Mouse (Mus musculus) stomach, postnatal 0 days (tissue): ENCODE results near the gene Catsperz. TPM values are rescaled to one million over a fixed set of nuclear protein-coding genes. Genes with fewer than 3 reads are reported as not detected.

ENCODE experiments used
- ATAC-seq: fragments of 200-750 bp; cut with Nextera tagmentation; 2 replicates; pipeline ENCODE4 v1.8.0; 2017; ENCODE audit not compliant: low FRiP score, low TSS enrichment
- DNase-seq: peaks from one replicate; pipeline ENCODE4 v3.0.0-alpha.2; 2016; ENCODE audit warnings: low spot score
- H3K27ac ChIP-seq: fragments of 300-500 bp; sonication (generic); replicated peaks from 2 replicates; pipeline ENCODE4 v1.5.1; 2014; ENCODE audit warnings: mild to moderate bottlenecking, control low read depth
- H3K27me3 ChIP-seq: fragments of 300-500 bp; sonication (generic); 2 replicates; pipeline ENCODE4 v1.6.1; 2014; ENCODE audit warnings: low read length; ENCODE audit not compliant: control insufficient read depth, insufficient read depth
- H3K36me3 ChIP-seq: fragments of 300-500 bp; sonication (generic); 2 replicates; pipeline ENCODE4 v1.6.1; 2014; ENCODE audit warnings: low read length, mixed read lengths; ENCODE audit not compliant: control insufficient read depth, insufficient read depth
- H3K4me1 ChIP-seq: fragments of 300-500 bp; sonication (generic); replicated peaks from 2 replicates; pipeline ENCODE4 v1.6.1; 2014; ENCODE audit warnings: antibody characterized with exemption; ENCODE audit not compliant: control insufficient read depth, insufficient read depth
- H3K4me2 ChIP-seq: fragments of 300-500 bp; sonication (generic); replicated peaks from 2 replicates; pipeline ENCODE4 v1.6.1; 2014; ENCODE audit warnings: low read depth, mild to moderate bottlenecking, control low read depth, moderate library complexity
- H3K4me3 ChIP-seq: fragments of 300-500 bp; sonication (generic); 2 replicates; pipeline ENCODE4 v1.5.1; 2014; ENCODE audit warnings: low read depth, low read length, control low read depth
- H3K9ac ChIP-seq: fragments of 300-500 bp; sonication (generic); 2 replicates; pipeline ENCODE4 v1.6.1; 2014; ENCODE audit warnings: mild to moderate bottlenecking, low read length, control low read depth, mixed read lengths
- H3K9me3 ChIP-seq: fragments of 300-500 bp; sonication (generic); 2 replicates; pipeline ENCODE4 v1.6.1; 2016; ENCODE audit warnings: low read length; ENCODE audit not compliant: control insufficient read depth
- CTCF ChIP-seq: IDR thresholded peaks from 2 replicates; pipeline ENCODE4 v1.5.1; 2016; ENCODE audit warnings: antibody characterized with exemption, low read depth, mild to moderate bottlenecking, moderate library complexity
- EP300 ChIP-seq: optimal IDR thresholded peaks from 2 replicates; pipeline ENCODE3; 2016; ENCODE audit warnings: antibody characterized with exemption
- WGBS: fragments of 180-500 bp; shearing (Covaris S2); extraction: QIAGEN DNeasy Blood & Tissue Kit; methylation state at CpG from one replicate; pipeline ENCODE4 v1.1.7; 2014; 5-methylcytosine and 5-hydroxymethylcytosine counted together
- polyA plus RNA-seq: library from polyadenylated mRNA; unstranded; fragments of >200 nt; fragmentation: Nextera tagmentation; extraction: Ambion mirVana; gene quantifications from 2 replicates; pipeline ENCODE4 v1.2.1, GENCODE M21; 2015

Gene Catsperz
- polyA plus RNA-seq, 1 experiment from 2014 or later: 4.5 TPM

GRCm38 (mm10) chr19:6955424-6955823 lies 30.2 kb upstream of the Catsperz start:
- Histone ChIP-seq H3K27me3 (no peaks in the 10 kb centered on the region), H3K4me2 (no peak overlapping the region), H3K4me1 (peaks cover 6% of the 10 kb centered on the region; the same call in 1 of the 2 replicates), H3K4me3 (no peak overlapping the region), H3K27ac (no peak overlapping the region), H3K9ac (peak overlapping the region; percentile 31; the same call in 1 of the 2 replicates), H3K9me3 (no peaks in the 10 kb centered on the region), H3K36me3 (peaks cover 38% of the 10 kb centered on the region)
- ATAC-seq (no peak), DNase-seq (no peak)
- TF ChIP-seq EP300 (no peak), CTCF (no peak)
- 79% methylated on average over 7 of the region's 7 CpGs for WGBS

- H3K36me3 ChIP-seq: peaks cover 32% of the 10 kb centered on the region
- H3K9me3 ChIP-seq: no peaks in the 10 kb centered on the region
- 44% methylated on average over 9 of the region's 9 CpGs for WGBS
- peaks cover 6% of the 10 kb centered on the region; the same call in 1 of the 2 replicates for H3K4me1 ChIP-seq
- no peak overlapping the region for H3K9ac ChIP-seq
- no peak overlapping the region for H3K4me2 ChIP-seq
- 0 out of 2 replicates have a peak overlapping the region, but pooled peaks have one; percentile 25 for H3K27ac ChIP-seq
- peak; percentile 70 for TF ChIP-seq CTCF
- TF ChIP-seq EP300: no peak
- H3K27me3 ChIP-seq: no peaks in the 10 kb centered on the region
- no peak for ATAC-seq
- H3K4me3 ChIP-seq: no peak overlapping the region
- peak; percentile 81 for DNase-seq
These were observed 28.9 kb upstream of the Catsperz start for GRCm38 (mm10) chr19:6954046-6954445.

GRCm38 (mm10) chr19:6952712-6953037 lies 27.5 kb upstream of the Catsperz start:
- peaks cover 20% of the 10 kb centered on the region for H3K36me3 ChIP-seq
- H3K4me2 ChIP-seq: peak overlapping the region; percentile 89
- H3K27me3 ChIP-seq: no peaks in the 10 kb centered on the region
- WGBS: 11% methylated on average over 3 of the region's 3 CpGs
- peak overlapping the region; percentile 94 for H3K27ac ChIP-seq
- no peaks in the 10 kb centered on the region for H3K9me3 ChIP-seq
- H3K4me3 ChIP-seq: 0 out of 2 replicates have a peak overlapping the region, but pooled peaks have one; percentile 65
- DNase-seq (peak; percentile 85), ATAC-seq (peak; percentile 49)
- TF ChIP-seq CTCF (peak; percentile 2; the same call in 1 of the 2 replicates), EP300 (peak; percentile 81)
- H3K4me1 ChIP-seq: peaks cover 6% of the 10 kb centered on the region; the same call in 1 of the 2 replicates
- peak overlapping the region; percentile 19; the same call in 1 of the 2 replicates for H3K9ac ChIP-seq

- Histone ChIP-seq H3K4me2 (peak overlapping the region; percentile 89), H3K27ac (peak overlapping the region; percentile 94), H3K9ac (peak overlapping the region; percentile 61), H3K4me1 (peaks cover 6% of the 10 kb centered on the region; the same call in 1 of the 2 replicates), H3K27me3 (no peaks in the 10 kb centered on the region), H3K36me3 (peaks cover 19% of the 10 kb centered on the region), H3K9me3 (no peaks in the 10 kb centered on the region), H3K4me3 (peak overlapping the region; percentile 65)
- ATAC-seq: peak; percentile 62
- peak; percentile 86 for DNase-seq
- 2% methylated on average over 31 of the region's 31 CpGs for WGBS
- TF ChIP-seq EP300 (no peak), CTCF (no peak)
These were observed 27.0 kb upstream of the Catsperz start for GRCm38 (mm10) chr19:6951994-6952711.

- H3K27me3 ChIP-seq: no peaks in the 10 kb centered on the region
- peak; percentile 95 for DNase-seq
- WGBS: under 1% methylated on average over 35 of the region's 35 CpGs
- H3K4me2 ChIP-seq: peak overlapping the region; percentile 89
- peak overlapping the region; percentile 79 for H3K9ac ChIP-seq
- ATAC-seq: peak; percentile 73
- no peak for TF ChIP-seq CTCF
- TF ChIP-seq EP300: peak; percentile 93
- H3K9me3 ChIP-seq: no peaks in the 10 kb centered on the region
- peaks cover 14% of the 10 kb centered on the region for H3K36me3 ChIP-seq
- peaks cover 6% of the 10 kb centered on the region; the same call in 1 of the 2 replicates for H3K4me1 ChIP-seq
- H3K27ac ChIP-seq: peak overlapping the region; percentile 94
- H3K4me3 ChIP-seq: peak overlapping the region; percentile 65
These were observed 26.3 kb upstream of the Catsperz start for GRCm38 (mm10) chr19:6951381-6951968.
